Mouse (Mus musculus) C2C12 (cell line): ENCODE data around the gene Tcf19. TPM values are rescaled to one million over a fixed set of nuclear protein-coding genes. Genes with fewer than 3 reads are reported as not detected.

Experiments used
- H3K27me3 ChIP-seq: one replicate; pipeline ENCODE4 v1.6.1; 2011; ENCODE audit not compliant: control insufficient read depth, insufficient read depth, insufficient read length
- H3K36me3 ChIP-seq: one replicate; pipeline ENCODE4 v1.6.1; 2011; ENCODE audit not compliant: control insufficient read depth, insufficient read depth
- H3K4me3 ChIP-seq: one replicate; pipeline ENCODE4 v1.5.1; 2011; ENCODE audit warnings: mild to moderate bottlenecking, control low read depth; ENCODE audit not compliant: poor library complexity, insufficient read depth, severe bottlenecking
- H3K79me2 ChIP-seq: one replicate; pipeline ENCODE4 v1.6.1; 2011; ENCODE audit not compliant: control insufficient read depth, insufficient read depth
- H3K79me3 ChIP-seq: one replicate; pipeline ENCODE4 v1.6.1; 2011; ENCODE audit warnings: low read depth, control low read depth
- H3ac ChIP-seq: one replicate; pipeline ENCODE3; 2011; ENCODE audit warnings: low read depth; ENCODE audit not compliant: control insufficient read depth, insufficient read length
- CEBPB ChIP-seq: IDR thresholded peaks from one replicate; pipeline ENCODE4 v1.6.1; 2011; ENCODE audit warnings: low read depth, mild to moderate bottlenecking, control low read depth, moderate library complexity
- CTCF ChIP-seq: IDR thresholded peaks from one replicate; pipeline ENCODE4 v1.5.1; 2011; ENCODE audit not compliant: control insufficient read depth, insufficient read depth, insufficient read length
- FOSL1 ChIP-seq: IDR thresholded peaks from one replicate; pipeline ENCODE4 v1.8.0; 2011; ENCODE audit warnings: mild to moderate bottlenecking, low read length; ENCODE audit not compliant: poor library complexity, insufficient read depth, severe bottlenecking
- MAX ChIP-seq: IDR thresholded peaks from one replicate; pipeline ENCODE4 v1.6.1; 2011; ENCODE audit warnings: mild to moderate bottlenecking, control low read depth
- MYOD1 ChIP-seq: IDR thresholded peaks from one replicate; pipeline ENCODE4 v1.6.1; 2011; ENCODE audit warnings: low read depth; ENCODE audit not compliant: control insufficient read depth, insufficient read length
- MYOG ChIP-seq: IDR thresholded peaks from one replicate; pipeline ENCODE4 v1.6.1; 2011; ENCODE audit not compliant: control insufficient read depth, insufficient read length; ENCODE audit errors: extremely low read depth
- USF1 ChIP-seq: IDR thresholded peaks from one replicate; pipeline ENCODE4 v1.6.1; 2011; ENCODE audit warnings: low read depth, mild to moderate bottlenecking, control low read depth, moderate library complexity
- polyA plus RNA-seq: library from polyadenylated mRNA; unstranded; fragments of >200 nt; fragmentation: generic; extraction: Trizol; gene quantifications from one replicate; pipeline ENCODE4 v1.2.1, GENCODE M21; 2012; ENCODE audit warnings: missing spikeins

Tcf19 gene
- polyA plus RNA-seq, 1 experiment = 46.7 TPM

DNA sequence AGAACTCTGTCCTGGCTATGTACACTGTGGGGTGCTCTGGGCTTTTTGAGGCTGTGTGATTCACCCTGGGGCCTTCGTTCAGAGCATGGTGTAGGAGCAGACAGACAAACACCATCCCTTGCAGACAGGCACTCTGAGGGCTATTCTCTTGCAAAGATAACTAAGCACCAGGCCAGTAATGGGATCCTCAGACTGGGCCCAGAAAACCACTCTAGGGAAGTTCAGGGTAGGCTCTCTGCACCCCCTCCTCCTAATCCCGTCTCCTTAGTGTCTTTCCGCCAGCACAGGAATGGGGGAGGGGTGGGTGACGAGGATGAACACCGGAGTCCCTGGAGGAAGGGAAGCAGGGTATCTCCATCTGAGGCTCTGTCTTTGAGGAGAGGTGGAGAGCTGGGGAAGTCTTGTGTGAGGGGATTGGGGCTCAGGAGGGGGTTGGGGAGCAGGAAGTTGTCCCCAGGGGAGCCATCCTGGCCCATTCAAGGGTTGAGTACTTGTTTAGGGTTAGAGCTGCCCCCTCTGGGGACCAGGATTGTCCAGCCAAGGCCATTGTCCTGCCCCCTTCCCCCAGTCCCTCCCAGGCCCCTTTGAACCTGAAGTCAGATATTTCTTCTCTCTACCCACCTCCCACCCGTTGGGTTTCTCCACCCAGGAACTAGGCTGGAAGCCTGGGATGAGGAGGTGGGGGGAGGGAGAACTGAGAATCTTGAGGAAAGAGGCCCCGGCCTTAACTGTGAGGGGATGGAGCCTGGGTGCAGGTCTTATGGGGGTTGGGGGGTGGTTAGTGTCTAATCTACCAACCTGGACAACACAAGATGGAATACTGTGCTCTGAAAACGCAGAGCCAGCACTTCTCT is 11.8 kb downstream of the Tcf19 start:
- Histone ChIP-seq H3K4me3 (no peak overlapping the region), H3K79me3 (no peaks in the 10 kb centered on the region), H3K36me3 (no peaks in the 10 kb centered on the region), H3ac (no peak overlapping the region), H3K27me3 (peaks cover 3% of the 10 kb centered on the region), H3K79me2 (no peaks in the 10 kb centered on the region)
- TF ChIP-seq FOSL1 (no peak), USF1 (no peak), MYOD1 (no peak), MAX (no peak), MYOG (no peak), CTCF (no peak), CEBPB (no peak)

DNA sequence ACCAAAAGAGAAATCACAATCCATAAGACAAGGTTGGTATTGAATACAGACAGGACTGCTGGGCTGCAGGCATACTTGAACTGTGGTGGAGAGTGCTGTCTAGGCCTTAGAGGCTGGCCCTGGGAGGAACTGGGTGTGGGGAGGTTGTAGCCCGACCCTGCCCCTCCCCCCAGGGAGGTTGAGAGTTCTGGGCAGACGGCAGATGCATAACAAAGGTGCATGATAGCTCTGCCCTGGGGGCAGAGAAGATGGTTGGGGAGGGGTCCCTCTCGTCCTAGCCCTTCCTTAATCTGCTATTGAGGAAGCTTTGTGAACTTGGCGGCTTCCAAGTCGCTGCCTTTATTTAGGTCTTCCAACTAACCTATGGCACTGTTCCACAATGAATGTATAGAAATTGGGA is 12.8 kb downstream of the Tcf19 start:
- Histone ChIP-seq H3K36me3 (no peaks in the 10 kb centered on the region), H3ac (no peak overlapping the region), H3K79me3 (no peaks in the 10 kb centered on the region), H3K27me3 (peaks cover 3% of the 10 kb centered on the region), H3K4me3 (no peak overlapping the region), H3K79me2 (no peaks in the 10 kb centered on the region)
- TF ChIP-seq MYOG (no peak), USF1 (no peak), MYOD1 (no peak), MAX (no peak), CEBPB (no peak), CTCF (no peak), FOSL1 (no peak)

DNA sequence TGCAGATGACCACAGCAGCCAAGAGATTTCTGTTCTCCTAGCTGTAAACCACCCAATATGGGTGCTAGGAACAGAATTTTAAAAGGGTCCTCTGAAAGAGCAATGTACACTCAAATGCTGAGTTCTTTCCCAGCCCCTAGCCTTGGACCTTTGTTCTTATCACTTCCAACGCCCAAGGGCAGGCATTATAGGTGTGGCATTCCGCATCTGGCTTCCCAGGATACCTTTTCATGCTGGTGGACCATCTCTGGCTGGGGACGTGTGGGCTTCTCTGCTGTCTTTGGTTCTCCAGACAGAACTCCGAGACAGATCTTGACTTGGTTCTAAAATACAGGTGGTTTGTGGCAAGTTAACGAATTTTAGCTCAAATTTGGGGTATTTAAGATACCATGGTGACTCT is 13.9 kb downstream of the Tcf19 start:
- no peaks in the 10 kb centered on the region for H3K79me2 ChIP-seq
- TF ChIP-seq USF1 = no peak
- no peak for TF ChIP-seq MYOG
- TF ChIP-seq MYOD1 = no peak
- TF ChIP-seq MAX = no peak
- TF ChIP-seq FOSL1 = no peak
- TF ChIP-seq CEBPB = no peak
- TF ChIP-seq CTCF = no peak
- no peaks in the 10 kb centered on the region for H3K79me3 ChIP-seq
- H3ac ChIP-seq = no peak overlapping the region
- no peak overlapping the region for H3K4me3 ChIP-seq
- no peaks in the 10 kb centered on the region for H3K36me3 ChIP-seq
- peaks cover 3% of the 10 kb centered on the region for H3K27me3 ChIP-seq

DNA sequence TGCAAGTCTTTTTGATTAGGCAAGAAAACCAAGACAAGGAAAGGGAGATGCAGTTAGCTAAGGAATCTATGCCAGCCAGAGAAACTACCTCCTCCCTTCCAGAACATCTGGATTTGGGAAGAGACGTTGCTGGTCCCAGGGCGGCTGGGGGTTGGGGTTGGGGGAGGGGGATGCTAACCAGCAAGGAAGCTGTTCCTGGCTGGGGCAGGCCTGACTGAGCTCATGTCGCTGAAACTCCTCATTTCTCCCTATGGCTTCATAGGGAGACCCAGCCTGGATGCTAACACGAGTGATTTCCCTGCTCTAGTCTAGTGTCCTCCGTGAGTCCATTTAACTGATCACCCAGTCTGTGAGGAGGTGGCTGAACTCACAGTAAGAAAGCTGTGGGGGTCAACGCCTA is 14.4 kb downstream of the Tcf19 start:
- Histone ChIP-seq H3K4me3 (no peak overlapping the region), H3K79me3 (no peaks in the 10 kb centered on the region), H3K36me3 (no peaks in the 10 kb centered on the region), H3K79me2 (no peaks in the 10 kb centered on the region), H3ac (no peak overlapping the region), H3K27me3 (peaks cover 3% of the 10 kb centered on the region)
- no peak for TF ChIP-seq FOSL1
- no peak for TF ChIP-seq MYOD1
- no peak for TF ChIP-seq USF1
- no peak for TF ChIP-seq CEBPB
- no peak for TF ChIP-seq MYOG
- no peak for TF ChIP-seq MAX
- no peak for TF ChIP-seq CTCF

DNA sequence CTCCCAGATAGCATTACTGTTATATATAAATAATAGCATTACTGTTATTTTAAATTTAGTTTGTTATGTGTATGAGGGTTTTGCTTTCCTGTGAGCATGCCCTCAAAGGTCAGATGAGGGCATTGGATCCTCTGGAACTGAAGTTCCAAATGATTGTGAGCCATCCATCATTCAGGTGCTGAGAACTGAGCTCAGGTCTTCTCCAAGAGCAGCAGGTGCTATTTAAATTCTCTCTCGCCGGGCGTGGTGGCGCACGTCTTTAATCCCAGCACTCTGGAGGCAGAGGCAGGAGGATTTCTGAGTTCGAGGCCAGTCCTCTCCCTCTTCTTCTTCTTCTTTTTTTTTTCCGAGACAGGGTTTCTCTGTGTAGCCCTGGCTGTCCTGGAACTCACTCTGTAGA is 19.5 kb downstream of the Tcf19 start:
- Histone ChIP-seq H3K4me3 (no peak overlapping the region), H3ac (no peak overlapping the region), H3K27me3 (no peaks in the 10 kb centered on the region), H3K36me3 (no peaks in the 10 kb centered on the region), H3K79me2 (no peaks in the 10 kb centered on the region), H3K79me3 (no peaks in the 10 kb centered on the region)
- TF ChIP-seq CEBPB (no peak), USF1 (no peak), MYOG (no peak), CTCF (no peak), FOSL1 (no peak), MYOD1 (no peak), MAX (no peak)
